Mouse (Mus musculus): ENCODE measurements around the gene Nus1. TPM values are rescaled to one million over a fixed set of nuclear protein-coding genes. Genes with fewer than 3 reads are reported as not detected.

Nus1 gene
- polyA plus RNA-seq, 1 experiment from 2014 or later, result 18.3 TPM

DNA sequence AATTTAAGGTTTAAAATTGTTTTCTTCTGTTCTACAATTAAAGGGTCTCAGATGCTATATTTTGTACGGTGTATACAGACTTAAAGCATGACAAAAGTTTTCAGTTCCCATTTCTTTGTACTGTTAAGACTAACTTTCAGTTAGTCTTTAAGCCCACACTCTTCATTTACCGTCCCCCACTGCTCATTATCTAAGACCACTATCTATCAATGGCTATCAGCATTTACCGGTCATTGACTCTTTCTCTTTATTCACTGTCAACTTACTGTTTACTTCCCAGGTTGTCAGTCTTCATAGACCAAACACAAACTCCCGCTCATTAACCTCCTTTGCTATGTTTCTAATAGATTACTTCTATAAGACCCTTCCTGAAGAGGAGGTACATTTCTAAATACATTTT lies 30.2 kb upstream of the Nus1 start:
- H3K27ac ChIP-seq, result no peak overlapping the region
- ATAC-seq, result no peak
- H3K9ac ChIP-seq (replicated peaks), result no peak overlapping the region
- H3K27me3 ChIP-seq, result no peaks in the 10 kb centered on the region
- H3K4me3 ChIP-seq (replicated peaks), result no peak overlapping the region
- no peak overlapping the region for H3K4me2 ChIP-seq (replicated peaks)
- 82% methylated on average over 4 of the region's 4 CpGs for WGBS
- no peaks in the 10 kb centered on the region for H3K9me3 ChIP-seq
- no peaks in the 10 kb centered on the region for H3K36me3 ChIP-seq
- peaks cover 5% of the 10 kb centered on the region; the same call in 1 of the 2 replicates for H3K4me1 ChIP-seq (replicated peaks)

DNA sequence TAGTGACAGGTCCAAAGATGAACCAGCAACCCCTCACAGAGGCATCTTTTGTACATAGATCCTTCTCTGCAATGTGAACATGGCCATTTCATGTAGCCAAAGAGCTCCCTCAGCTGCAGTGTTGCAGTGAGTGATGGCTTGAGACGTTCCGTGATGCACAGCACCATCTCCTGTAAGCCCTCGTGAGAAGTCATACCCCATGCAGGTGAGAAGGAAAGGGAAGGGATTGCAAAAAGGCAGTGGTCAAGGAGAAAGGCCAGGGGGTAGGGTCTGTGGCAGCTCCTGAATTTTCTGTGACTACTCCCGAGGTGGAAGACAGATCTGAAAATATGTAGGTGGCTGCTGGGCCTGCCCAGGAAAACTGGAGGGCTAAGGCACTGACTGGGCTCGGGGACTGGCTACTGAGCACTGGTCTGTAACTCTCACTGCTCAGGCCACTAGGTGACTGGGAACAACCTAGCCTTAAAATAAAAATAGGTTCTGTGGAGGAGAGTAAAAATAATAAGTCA lies 28.4 kb upstream of the Nus1 start, which contains the start of gene Nepn:
Gene Nepn (plus strand): TSS at position 51 of the 509 bp plus-strand sequence.
- Histone ChIP-seq H3K4me1 (replicated peaks) (no peaks in the 10 kb centered on the region), H3K27ac (no peak within 1 kb of the TSS), H3K4me2 (replicated peaks) (no peak within 1 kb of the TSS), H3K9ac (replicated peaks) (no peak within 1 kb of the TSS), H3K27me3 (no peaks in the 10 kb centered on the region), H3K4me3 (replicated peaks) (no peak within 1 kb of the TSS), H3K36me3 (no peaks in the 10 kb centered on the region), H3K9me3 (no peaks in the 10 kb centered on the region)
- no peak for ATAC-seq
- WGBS, result 90% methylated on average over 5 of the region's 5 CpGs

DNA sequence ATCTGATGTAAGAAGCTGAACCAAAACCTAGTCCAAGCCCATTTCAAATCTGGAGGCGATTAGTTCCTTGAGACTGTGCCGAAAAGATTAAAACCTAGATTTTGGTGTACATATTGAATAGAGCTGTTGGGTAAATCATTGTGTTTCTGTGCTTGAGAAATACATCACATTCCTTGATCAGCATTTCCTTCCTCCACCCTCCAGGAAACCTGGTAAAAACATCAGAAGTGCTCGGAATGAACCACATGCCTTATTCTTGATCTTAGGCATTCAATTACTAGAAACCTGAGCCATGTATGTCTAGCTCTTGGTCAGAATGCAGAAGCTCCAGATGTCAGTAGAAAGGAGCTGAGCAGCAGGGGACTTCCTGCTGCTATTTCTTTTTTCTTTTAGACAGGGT lies 27.9 kb upstream of the Nus1 start:
- 83% methylated on average over 3 of the region's 3 CpGs for WGBS
- H3K27me3 ChIP-seq, result no peaks in the 10 kb centered on the region
- no peak for ATAC-seq
- H3K36me3 ChIP-seq, result no peaks in the 10 kb centered on the region
- H3K9me3 ChIP-seq, result no peaks in the 10 kb centered on the region
- no peak overlapping the region for H3K4me2 ChIP-seq (replicated peaks)
- H3K9ac ChIP-seq (replicated peaks), result no peak overlapping the region
- H3K4me3 ChIP-seq (replicated peaks), result no peak overlapping the region
- H3K4me1 ChIP-seq (replicated peaks), result no peaks in the 10 kb centered on the region
- H3K27ac ChIP-seq, result no peak overlapping the region

DNA sequence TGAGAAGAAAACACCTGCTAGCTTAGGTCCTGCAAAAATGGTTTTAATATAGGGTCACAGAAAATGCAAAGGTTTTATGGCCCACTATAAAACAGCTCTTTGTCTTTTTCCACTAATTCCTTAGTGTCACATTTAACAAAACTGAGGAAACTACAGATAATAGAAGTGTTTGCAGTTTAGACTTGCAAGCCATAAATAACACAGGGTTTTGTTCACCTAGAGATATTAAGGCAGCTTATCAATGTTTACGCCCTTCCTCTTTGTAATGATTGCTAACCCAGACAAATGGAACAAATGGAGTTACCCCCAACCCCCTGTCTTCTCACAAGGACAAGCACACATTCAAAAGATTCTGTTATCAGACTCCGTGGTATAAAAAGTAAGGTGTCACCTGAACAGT lies 26.1 kb upstream of the Nus1 start:
- 80% methylated on average over 2 of the region's 2 CpGs for WGBS
- Histone ChIP-seq H3K27me3 (no peaks in the 10 kb centered on the region), H3K4me2 (replicated peaks) (no peak overlapping the region), H3K4me1 (replicated peaks) (no peaks in the 10 kb centered on the region), H3K4me3 (replicated peaks) (no peak overlapping the region), H3K9ac (replicated peaks) (no peak overlapping the region), H3K9me3 (no peaks in the 10 kb centered on the region), H3K36me3 (no peaks in the 10 kb centered on the region), H3K27ac (no peak overlapping the region)
- ATAC-seq, result no peak

DNA sequence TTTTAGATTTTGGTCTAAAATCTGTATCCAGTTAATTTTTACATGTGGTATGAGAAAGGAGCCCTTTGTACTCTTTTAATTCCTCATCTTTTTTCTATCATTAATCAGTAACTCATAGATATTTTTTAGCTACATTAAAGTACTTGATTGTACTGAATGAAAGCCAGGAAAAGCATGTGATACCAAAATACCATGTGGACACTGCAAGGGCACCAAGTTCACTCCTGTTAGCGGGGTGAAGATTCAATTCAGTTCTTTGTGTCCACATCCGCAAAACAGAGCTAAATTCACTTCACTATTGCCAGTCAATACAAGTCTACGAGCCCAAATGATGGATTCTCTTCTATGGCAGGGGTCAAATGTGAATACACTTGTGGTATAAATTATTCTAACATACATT lies 20.7 kb upstream of the Nus1 start:
- ATAC-seq, result no peak
- Histone ChIP-seq H3K4me2 (replicated peaks) (no peak overlapping the region), H3K4me1 (replicated peaks) (no peaks in the 10 kb centered on the region), H3K9ac (replicated peaks) (no peak overlapping the region), H3K9me3 (no peaks in the 10 kb centered on the region), H3K36me3 (no peaks in the 10 kb centered on the region), H3K27ac (no peak overlapping the region), H3K4me3 (replicated peaks) (no peak overlapping the region), H3K27me3 (no peaks in the 10 kb centered on the region)
- 94% methylated on average over 3 of the region's 3 CpGs for WGBS

DNA sequence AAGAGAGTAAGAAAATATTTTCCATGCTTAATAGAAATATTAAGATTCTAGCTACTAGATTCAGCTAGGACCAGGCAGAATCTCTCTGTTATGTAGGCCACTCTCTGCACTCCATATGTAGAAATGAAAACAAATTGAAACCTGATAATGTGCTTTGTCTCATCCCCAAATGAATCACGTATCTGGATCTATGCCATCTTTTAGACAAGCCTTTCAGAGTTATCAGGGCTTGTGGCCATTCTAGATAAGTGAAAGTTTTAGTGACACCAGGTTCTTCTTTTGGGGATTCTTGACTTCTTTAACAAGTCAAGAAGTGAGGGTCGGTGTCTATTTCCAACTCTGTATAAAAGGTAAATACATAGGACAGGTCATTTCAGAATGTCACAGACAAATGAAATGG lies 18.6 kb upstream of the Nus1 start:
- Histone ChIP-seq H3K9me3 (no peaks in the 10 kb centered on the region), H3K9ac (replicated peaks) (no peak overlapping the region), H3K4me1 (replicated peaks) (no peaks in the 10 kb centered on the region), H3K4me3 (replicated peaks) (no peak overlapping the region), H3K27ac (no peak overlapping the region), H3K4me2 (replicated peaks) (no peak overlapping the region), H3K27me3 (no peaks in the 10 kb centered on the region), H3K36me3 (no peaks in the 10 kb centered on the region)
- 93% methylated on average over 2 of the region's 2 CpGs for WGBS
- ATAC-seq, result no peak

DNA sequence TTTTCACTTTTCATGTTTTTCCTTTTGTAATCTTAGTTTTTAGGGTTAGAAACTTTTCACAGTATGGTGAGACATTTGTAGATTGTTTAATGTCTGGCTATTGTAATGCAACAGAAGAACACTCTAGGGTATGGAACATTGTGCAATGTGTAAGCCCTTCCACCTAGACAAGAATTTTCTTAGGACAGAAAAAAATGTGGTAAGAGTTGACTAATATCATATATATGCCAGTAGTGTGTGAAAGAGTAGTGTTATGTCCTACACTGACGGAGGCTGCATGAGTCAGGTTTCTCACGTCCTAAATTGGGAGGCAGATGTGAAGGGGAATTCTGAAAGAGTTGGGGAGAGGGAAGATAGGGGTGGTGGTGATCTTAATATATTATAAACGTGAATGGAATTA lies 17.6 kb upstream of the Nus1 start:
- 65% methylated on average over 3 of the region's 3 CpGs for WGBS

DNA sequence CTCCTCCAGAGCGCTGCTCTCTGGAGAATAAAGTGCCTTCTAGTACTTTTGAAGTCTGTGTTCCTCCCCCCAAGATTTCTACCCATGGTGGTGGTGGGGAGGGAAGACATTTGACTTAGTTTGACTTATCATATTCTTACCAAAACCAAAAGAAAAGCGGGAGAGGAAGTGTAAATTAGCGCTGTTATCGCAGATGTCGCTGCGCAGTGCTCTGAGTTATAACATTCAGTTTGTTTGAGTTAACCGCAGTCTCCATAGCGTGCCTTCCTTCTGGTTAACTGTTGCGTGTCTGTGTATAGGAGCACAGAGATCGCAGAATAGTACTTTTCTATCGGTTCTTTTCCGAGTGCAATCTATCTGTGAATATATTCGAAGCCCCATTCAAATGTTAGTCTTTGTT lies 12.2 kb upstream of the Nus1 start:
- 91% methylated on average over 13 of the region's 13 CpGs for WGBS
- ATAC-seq, result no peak
- Histone ChIP-seq H3K9me3 (no peaks in the 10 kb centered on the region), H3K27me3 (no peaks in the 10 kb centered on the region), H3K27ac (no peak overlapping the region), H3K4me3 (replicated peaks) (no peak overlapping the region), H3K4me1 (replicated peaks) (no peaks in the 10 kb centered on the region), H3K36me3 (no peaks in the 10 kb centered on the region), H3K4me2 (replicated peaks) (no peak overlapping the region), H3K9ac (replicated peaks) (no peak overlapping the region)

More for the DNA sequence above, 17.6 kb upstream of the Nus1 start:
- ATAC-seq, result no peak
- Histone ChIP-seq H3K27ac (no peak overlapping the region), H3K4me1 (replicated peaks) (no peaks in the 10 kb centered on the region), H3K4me3 (replicated peaks) (no peak overlapping the region), H3K27me3 (no peaks in the 10 kb centered on the region), H3K4me2 (replicated peaks) (no peak overlapping the region), H3K9me3 (no peaks in the 10 kb centered on the region), H3K9ac (replicated peaks) (no peak overlapping the region), H3K36me3 (no peaks in the 10 kb centered on the region)

DNA sequence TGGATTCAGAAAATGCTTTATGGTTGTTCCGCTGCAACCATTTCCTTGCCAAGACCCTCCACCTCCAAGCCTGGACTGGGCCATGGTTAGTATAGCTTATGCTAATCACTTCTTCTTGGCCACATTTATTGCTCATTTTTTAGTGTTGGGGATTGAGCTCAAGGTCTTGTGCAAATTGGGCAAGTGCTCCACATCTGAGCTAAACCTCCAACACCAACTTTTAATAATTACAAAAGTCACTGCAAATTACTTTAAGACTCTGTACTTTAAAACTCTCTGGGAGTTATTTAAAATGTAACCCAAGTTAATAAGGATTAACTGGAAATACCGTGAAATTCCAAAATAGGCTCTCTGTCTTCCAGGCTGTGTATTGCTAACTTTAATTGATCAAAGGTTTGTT lies 9.8 kb upstream of the Nus1 start:
- Histone ChIP-seq H3K9ac (replicated peaks) (no peak overlapping the region), H3K9me3 (no peaks in the 10 kb centered on the region), H3K36me3 (no peaks in the 10 kb centered on the region), H3K4me2 (replicated peaks) (no peak overlapping the region), H3K4me1 (replicated peaks) (no peaks in the 10 kb centered on the region), H3K4me3 (replicated peaks) (no peak overlapping the region), H3K27me3 (no peaks in the 10 kb centered on the region), H3K27ac (no peak overlapping the region)
- WGBS, result 86% methylated on average over 2 of the region's 2 CpGs
- ATAC-seq, result no peak

DNA sequence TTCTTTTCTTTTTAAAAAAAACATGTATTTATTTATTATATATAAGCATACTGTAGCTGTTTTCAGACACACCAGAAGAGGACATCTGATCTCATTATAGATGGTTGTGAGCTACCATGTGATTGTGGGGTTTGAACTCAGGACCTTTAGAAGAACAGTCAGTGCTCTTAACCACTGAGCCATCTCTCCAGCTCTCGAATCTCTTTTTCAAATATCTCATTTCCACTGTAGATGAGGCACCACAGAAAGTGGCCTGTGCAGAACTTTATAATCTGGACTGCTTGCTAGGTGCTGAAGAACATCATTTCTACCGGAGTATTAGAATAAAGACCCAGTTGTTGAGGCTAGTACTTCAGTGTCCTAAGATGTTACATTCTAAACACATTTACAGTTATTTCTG lies 2.3 kb upstream of the Nus1 start:
- ATAC-seq, result no peak
- Histone ChIP-seq H3K4me2 (replicated peaks) (no peak overlapping the region), H3K9ac (replicated peaks) (no peak overlapping the region), H3K27me3 (no peaks in the 10 kb centered on the region), H3K36me3 (no peaks in the 10 kb centered on the region), H3K4me3 (replicated peaks) (no peak overlapping the region), H3K27ac (no peak overlapping the region), H3K4me1 (replicated peaks) (peaks cover 23% of the 10 kb centered on the region), H3K9me3 (no peaks in the 10 kb centered on the region)
- 86% methylated on average over 2 of the region's 2 CpGs for WGBS

DNA sequence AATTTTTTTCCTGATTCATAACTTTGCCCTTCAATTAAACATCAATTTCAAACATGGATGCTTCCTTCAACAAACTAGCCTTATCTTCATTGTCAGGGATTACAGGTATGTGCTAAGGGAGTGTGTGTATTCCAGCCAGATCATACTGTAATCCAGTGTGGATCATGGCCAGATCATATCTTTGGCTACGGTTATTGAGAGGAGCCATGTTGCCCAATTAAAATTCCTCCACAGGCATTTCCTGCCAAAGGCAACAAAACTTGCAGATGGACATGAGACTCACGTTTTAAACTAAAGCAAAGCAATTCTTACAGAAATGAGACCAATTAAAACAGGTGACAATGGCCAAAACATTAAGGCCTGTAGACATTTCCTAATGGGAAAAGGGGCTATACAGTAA lies 889 bp upstream of the Nus1 start:
- no peak for ATAC-seq
- no peaks in the 10 kb centered on the region for H3K9me3 ChIP-seq
- H3K4me1 ChIP-seq (replicated peaks), result peaks cover 34% of the 10 kb centered on the region
- no peaks in the 10 kb centered on the region for H3K27me3 ChIP-seq
- WGBS, result 87% methylated on average over 2 of the region's 2 CpGs
- H3K36me3 ChIP-seq, result no peaks in the 10 kb centered on the region
- peak overlapping the region; percentile 54 for H3K4me2 ChIP-seq (replicated peaks)
- H3K9ac ChIP-seq (replicated peaks), result peak overlapping the region; percentile 55; the same call in 1 of the 2 replicates
- H3K27ac ChIP-seq, result peak overlapping the region; percentile 78; the same call in 1 of the 2 replicates
- H3K4me3 ChIP-seq (replicated peaks), result peak overlapping the region; percentile 66; the same call in 1 of the 2 replicates

DNA sequence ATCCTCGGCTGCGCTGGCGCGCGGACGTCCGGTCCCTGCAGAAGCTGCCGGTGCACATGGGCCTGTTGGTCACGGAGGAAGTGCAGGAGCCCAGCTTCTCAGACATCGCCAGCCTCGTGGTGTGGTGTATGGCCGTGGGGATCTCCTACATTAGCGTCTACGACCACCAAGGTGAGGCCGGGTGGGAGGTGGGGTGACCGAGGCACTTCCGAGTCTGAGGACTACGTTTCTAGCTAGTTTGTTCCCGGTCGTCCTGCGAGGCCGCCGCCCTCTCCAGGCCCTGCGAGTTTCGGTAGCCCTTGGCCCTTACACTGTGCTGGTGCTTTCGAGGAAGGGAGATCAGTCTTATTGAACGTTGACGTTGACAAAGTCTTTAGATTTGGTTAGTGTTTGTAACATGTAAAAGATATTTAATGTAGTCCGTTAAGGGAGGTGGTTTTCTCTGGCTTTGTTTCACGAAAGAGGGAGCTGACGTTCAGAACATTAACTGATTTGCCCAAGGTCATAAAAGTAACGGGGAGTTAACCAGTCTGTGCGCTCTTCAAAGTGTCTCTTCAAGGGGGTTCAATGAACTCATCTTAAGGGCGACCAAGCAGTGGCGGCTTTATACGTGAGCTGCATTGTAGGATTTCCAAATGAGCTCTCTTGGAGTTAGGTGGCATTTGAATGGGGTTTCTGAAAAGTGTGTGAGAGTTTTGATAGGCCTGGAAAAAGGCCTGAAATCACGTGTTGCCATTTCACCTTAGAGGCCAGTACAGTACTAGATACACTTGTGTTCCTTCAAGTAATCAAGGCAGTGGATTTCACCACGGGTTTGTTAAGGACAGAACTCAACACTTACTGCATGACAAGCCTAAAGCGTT lies 882 bp downstream of the Nus1 start:
- peak; percentile 68 for ATAC-seq
- WGBS, result 3% methylated on average over 39 of the region's 39 CpGs
- peak overlapping the region; percentile 88 for H3K9ac ChIP-seq (replicated peaks)
- no peaks in the 10 kb centered on the region for H3K27me3 ChIP-seq
- H3K36me3 ChIP-seq, result no peaks in the 10 kb centered on the region
- no peaks in the 10 kb centered on the region for H3K9me3 ChIP-seq
- H3K4me2 ChIP-seq (replicated peaks), result peak overlapping the region; percentile 80
- H3K27ac ChIP-seq, result peak overlapping the region; percentile 95
- H3K4me3 ChIP-seq (replicated peaks), result peak overlapping the region; percentile 66
- H3K4me1 ChIP-seq (replicated peaks), result peaks cover 40% of the 10 kb centered on the region

All from midbrain, embryonic 13.5 days (tissue).